Mouse (Mus musculus) embryonic facial prominence, embryonic 11.5 days (tissue): ENCODE data around the gene Prkcq. TPM values are rescaled to one million over a fixed set of nuclear protein-coding genes. Genes with fewer than 3 reads are reported as not detected.
A peak's percentile ranks its signal among the peaks of the same experiment; 100 is the strongest.

Experiments
- ATAC-seq: fragments of 200-750 bp; cut with Nextera tagmentation; replicated peaks from 2 replicates; pipeline ENCODE4 v1.8.0; 2017; ENCODE audit warnings: low read depth; ENCODE audit not compliant: insufficient number of reproducible peaks, low FRiP score, low TSS enrichment
- DNase-seq: peaks from one replicate; pipeline ENCODE4 v3.0.0-alpha.2; 2015; ENCODE audit warnings: low spot score
- H3K27ac ChIP-seq: fragments of 300-500 bp; sonication (generic); replicated peaks from 2 replicates; pipeline ENCODE4 v1.5.1; 2014; ENCODE audit warnings: mild to moderate bottlenecking, low read depth, low read length, control low read depth
- H3K27me3 ChIP-seq: fragments of 300-500 bp; sonication (generic); 2 replicates; pipeline ENCODE4 v1.6.1; 2014; ENCODE audit warnings: mild to moderate bottlenecking, low read length, moderate library complexity, mixed read lengths; ENCODE audit not compliant: control insufficient read depth, insufficient read depth
- H3K36me3 ChIP-seq: fragments of 300-500 bp; sonication (generic); replicated peaks from 2 replicates; pipeline ENCODE4 v1.6.1; 2014; ENCODE audit warnings: low read depth, mild to moderate bottlenecking, low read length, moderate library complexity, mixed read lengths; ENCODE audit not compliant: control insufficient read depth, insufficient read depth
- H3K4me1 ChIP-seq: fragments of 300-500 bp; sonication (generic); 2 replicates; pipeline ENCODE4 v1.6.1; 2014; ENCODE audit warnings: low read length, mixed read lengths; ENCODE audit not compliant: control insufficient read depth, insufficient read depth
- H3K4me2 ChIP-seq: fragments of 300-500 bp; sonication (generic); 2 replicates; pipeline ENCODE4 v1.6.1; 2014; ENCODE audit warnings: low read depth, mild to moderate bottlenecking, control low read depth, low read length, moderate library complexity
- H3K4me3 ChIP-seq: fragments of 300-500 bp; sonication (generic); 2 replicates; pipeline ENCODE4 v1.5.1; 2014; ENCODE audit warnings: low read depth, low read length, control low read depth
- H3K9ac ChIP-seq: fragments of 300-500 bp; sonication (generic); replicated peaks from 2 replicates; pipeline ENCODE4 v1.6.1; 2014; ENCODE audit warnings: mild to moderate bottlenecking, control low read depth, low read length
- H3K9me3 ChIP-seq: fragments of 300-500 bp; sonication (generic); replicated peaks from 2 replicates; pipeline ENCODE4 v1.6.1; 2016; ENCODE audit warnings: mild to moderate bottlenecking, low read length, inconsistent platforms, mixed read lengths; ENCODE audit not compliant: control insufficient read depth
- WGBS: fragments of 180-500 bp; shearing (Covaris S2); extraction: QIAGEN DNeasy Blood & Tissue Kit; methylation state at CpG from one replicate; pipeline ENCODE4 v1.1.7; 2014; 5-methylcytosine and 5-hydroxymethylcytosine counted together
- polyA plus RNA-seq: library from polyadenylated mRNA; unstranded; fragments of >200 nt; fragmentation: Nextera tagmentation; extraction: Ambion mirVana; gene quantifications from 2 replicates; pipeline ENCODE4 v1.2.1, GENCODE M21; 2014

The Prkcq gene
- polyA plus RNA-seq, 1 experiment from 2014 or later = 2.8 TPM

DNA sequence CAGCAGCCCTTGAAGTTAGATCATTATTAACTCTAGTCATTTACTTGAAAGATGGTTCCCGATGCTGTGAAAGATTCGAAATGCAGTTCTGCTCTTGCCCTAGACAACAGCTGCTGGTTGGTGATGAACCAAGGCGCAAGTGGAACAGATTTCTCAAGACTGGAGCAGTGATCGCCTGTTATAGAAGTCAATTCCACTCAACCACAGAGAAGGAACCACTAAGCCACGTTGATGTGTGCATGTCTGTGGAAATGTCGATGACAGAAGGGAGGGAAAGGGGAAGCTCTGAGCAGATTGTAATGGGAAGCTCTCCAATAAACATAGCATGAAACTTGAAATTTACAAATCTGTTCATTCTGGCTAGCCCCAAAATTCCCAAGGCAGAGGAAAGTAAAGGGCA is 128.5 kb downstream of the Prkcq start:
- no peak overlapping the region for H3K4me3 ChIP-seq
- DNase-seq (no peak), ATAC-seq (no peak)
- WGBS = 91% methylated on average over 6 of the region's 6 CpGs
- H3K9ac ChIP-seq = no peak overlapping the region
- H3K27ac ChIP-seq = no peak overlapping the region
- H3K36me3 ChIP-seq = no peaks in the 10 kb centered on the region
- H3K9me3 ChIP-seq = no peaks in the 10 kb centered on the region
- no peaks in the 10 kb centered on the region for H3K27me3 ChIP-seq
- H3K4me2 ChIP-seq = no peak overlapping the region
- H3K4me1 ChIP-seq = no peaks in the 10 kb centered on the region

DNA sequence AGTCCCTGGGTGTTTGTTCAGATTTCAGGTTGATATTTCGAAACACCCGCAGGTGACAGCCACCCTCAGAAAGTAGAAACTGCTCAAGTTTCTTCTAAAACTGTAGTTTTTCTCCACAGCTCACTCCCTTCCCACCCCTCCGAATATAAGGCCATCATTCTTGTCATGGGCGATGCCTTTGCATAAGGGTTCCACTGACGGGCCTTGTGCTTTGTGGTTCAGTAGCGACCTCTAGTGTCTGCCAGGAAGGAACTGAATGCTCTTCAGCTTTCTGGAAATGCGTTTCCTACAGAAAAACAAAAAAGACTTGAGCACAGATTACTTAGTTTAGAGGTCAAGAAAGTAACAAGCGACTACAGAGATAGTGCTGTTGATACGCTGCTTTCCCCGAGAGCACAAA is 148.3 kb downstream of the Prkcq start:
- H3K36me3 ChIP-seq = no peaks in the 10 kb centered on the region
- no peak overlapping the region for H3K9ac ChIP-seq
- 37% methylated on average over 10 of the region's 10 CpGs for WGBS
- H3K27me3 ChIP-seq = no peaks in the 10 kb centered on the region
- H3K4me1 ChIP-seq = no peaks in the 10 kb centered on the region
- no peak overlapping the region for H3K4me3 ChIP-seq
- H3K4me2 ChIP-seq = no peak overlapping the region
- H3K27ac ChIP-seq = no peak overlapping the region
- H3K9me3 ChIP-seq = no peaks in the 10 kb centered on the region
- ATAC-seq (no peak), DNase-seq (peak; percentile 73)

DNA sequence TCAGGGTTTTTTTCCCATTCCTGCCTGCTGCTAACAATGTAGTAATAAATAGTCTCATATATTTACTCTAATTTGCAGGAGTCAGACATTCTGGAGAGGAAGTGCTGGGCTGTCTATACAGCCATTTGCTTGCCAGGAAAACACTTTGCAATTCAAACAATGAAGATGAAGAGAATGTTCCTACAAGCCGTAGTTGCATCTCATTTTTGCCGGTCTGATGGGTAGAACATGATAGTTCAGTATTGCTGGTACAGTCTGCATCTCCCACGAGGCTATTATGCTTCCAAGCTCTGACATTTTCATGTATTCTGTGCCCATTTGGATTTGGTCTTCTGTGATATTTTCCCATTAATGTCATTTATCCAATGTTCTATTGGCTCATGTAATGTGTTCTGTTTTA is 150.5 kb downstream of the Prkcq start:
- WGBS = 84% methylated on average over 3 of the region's 3 CpGs
- no peak for DNase-seq
- Histone ChIP-seq H3K9ac (no peak overlapping the region), H3K9me3 (no peaks in the 10 kb centered on the region), H3K4me3 (no peak overlapping the region), H3K4me2 (no peak overlapping the region), H3K4me1 (no peaks in the 10 kb centered on the region), H3K27ac (no peak overlapping the region), H3K27me3 (no peaks in the 10 kb centered on the region), H3K36me3 (no peaks in the 10 kb centered on the region)
- no peak for ATAC-seq

DNA sequence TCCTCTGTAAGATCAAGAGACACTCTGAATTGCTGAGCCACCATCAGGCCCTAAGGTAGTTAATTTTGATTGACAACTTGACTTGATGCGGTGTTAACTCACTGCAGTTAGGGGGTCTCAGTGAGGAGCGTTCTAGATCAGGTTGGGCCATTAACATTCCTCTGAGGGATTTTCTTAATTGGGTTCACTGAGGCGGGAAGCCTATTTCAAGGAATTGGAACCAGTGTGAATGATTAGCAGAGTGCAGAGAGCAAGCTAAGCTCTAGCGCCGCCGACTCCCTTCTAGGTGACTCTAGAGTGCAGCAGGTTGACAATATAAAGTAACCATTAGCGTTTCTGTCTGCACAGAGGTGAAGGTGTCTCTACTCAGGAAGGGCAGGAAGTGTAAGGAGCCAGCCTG is 155.4 kb downstream of the Prkcq start:
- ATAC-seq (no peak), DNase-seq (no peak)
- H3K27ac ChIP-seq = no peak overlapping the region
- H3K4me3 ChIP-seq = no peak overlapping the region
- no peak overlapping the region for H3K4me2 ChIP-seq
- WGBS = 61% methylated on average over 7 of the region's 7 CpGs
- H3K36me3 ChIP-seq = no peaks in the 10 kb centered on the region
- no peaks in the 10 kb centered on the region for H3K4me1 ChIP-seq
- H3K9me3 ChIP-seq = no peaks in the 10 kb centered on the region
- H3K27me3 ChIP-seq = no peaks in the 10 kb centered on the region
- H3K9ac ChIP-seq = no peak overlapping the region

DNA sequence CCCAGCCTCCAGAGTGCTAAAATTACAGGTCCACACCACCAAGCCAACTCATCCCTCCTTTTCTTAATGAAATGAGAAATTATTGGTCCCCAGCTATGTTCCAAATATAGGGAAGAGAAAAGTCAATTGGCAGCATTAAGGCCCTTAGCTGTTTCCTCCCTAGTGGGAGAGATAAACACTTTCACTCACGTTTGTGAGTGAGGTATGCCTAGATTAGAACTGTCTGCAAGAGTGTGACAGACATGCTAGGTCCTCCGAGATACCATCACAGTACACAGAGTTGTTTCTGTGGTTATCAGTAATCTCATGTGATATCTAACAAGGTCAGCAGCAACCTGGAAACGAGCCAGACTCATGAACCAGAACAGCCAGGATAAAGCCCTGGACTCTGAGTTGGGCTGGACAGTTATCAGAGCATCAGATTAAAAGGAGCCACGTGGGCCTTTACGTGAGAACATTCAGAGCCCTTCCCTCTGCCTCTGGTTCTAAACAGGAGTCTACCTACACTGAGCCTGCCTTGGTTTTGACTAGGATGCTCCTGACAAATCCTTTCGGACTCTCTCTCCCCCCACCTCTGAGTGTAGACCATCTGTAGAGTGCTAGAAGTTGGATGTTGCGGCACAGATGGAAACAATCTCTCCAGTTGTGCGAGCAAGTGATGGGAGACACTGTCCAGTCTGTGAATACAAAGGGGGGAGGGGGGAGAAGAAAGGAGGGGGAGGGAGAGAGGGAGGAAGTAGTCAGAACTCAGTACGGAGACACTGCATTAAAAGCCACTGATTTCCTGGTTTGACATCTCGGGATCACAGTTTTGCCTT is 157.7 kb downstream of the Prkcq start:
- H3K36me3 ChIP-seq = no peaks in the 10 kb centered on the region
- H3K9ac ChIP-seq = no peak overlapping the region
- H3K9me3 ChIP-seq = no peaks in the 10 kb centered on the region
- no peak overlapping the region for H3K27ac ChIP-seq
- H3K4me3 ChIP-seq = no peak overlapping the region
- no peak for ATAC-seq
- H3K4me2 ChIP-seq = no peak overlapping the region
- peak; percentile 15 for DNase-seq
- H3K4me1 ChIP-seq = no peaks in the 10 kb centered on the region; the same call in 1 of the 2 replicates
- WGBS = 48% methylated on average over 10 of the region's 10 CpGs
- H3K27me3 ChIP-seq = no peaks in the 10 kb centered on the region

DNA sequence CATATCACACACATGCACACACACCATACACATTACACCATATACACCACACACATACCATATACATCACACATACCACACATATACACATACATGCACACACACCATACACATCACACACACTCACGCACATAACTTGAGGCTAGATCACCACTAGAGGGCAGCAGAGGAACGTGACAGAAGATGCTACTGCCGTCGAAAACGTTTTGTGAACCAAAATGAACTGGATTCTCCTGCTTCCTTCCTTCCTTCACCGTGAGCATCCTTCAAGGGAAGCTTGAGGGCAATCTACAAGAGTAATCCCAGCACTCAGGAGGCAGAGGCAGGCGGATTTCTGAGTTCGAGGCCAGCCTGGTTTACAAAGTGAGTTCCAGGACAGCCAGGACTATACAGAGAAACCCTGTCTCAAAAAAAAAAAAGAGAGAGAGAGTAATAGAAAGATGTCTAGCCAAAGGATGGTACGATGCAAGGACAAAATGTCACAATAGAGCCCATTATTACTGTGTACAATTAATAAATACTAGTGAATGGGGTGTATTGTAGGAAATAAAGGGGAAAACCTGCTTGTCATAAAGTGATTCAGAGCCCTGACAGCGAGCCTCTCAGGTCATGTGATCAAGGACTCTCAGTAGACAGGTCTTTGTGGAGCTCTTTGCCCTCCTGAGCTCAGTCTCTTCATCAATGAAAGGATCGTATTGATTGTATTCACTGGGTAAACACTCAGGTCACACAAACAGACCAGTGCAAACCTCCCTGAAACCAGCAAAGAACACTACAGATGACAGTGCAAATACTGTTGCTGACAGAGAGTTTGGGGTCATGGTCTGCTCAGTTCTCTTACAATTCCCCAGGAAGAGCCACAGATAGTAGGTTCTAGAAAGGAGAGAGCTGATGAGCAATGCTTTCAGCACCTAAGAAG is 159.9 kb downstream of the Prkcq start:
- H3K4me3 ChIP-seq = no peak overlapping the region
- no peaks in the 10 kb centered on the region for H3K27me3 ChIP-seq
- no peaks in the 10 kb centered on the region for H3K9me3 ChIP-seq
- no peak overlapping the region for H3K9ac ChIP-seq
- H3K4me2 ChIP-seq = no peak overlapping the region
- DNase-seq (peak; percentile 94), ATAC-seq (peak; percentile 75)
- no peak overlapping the region for H3K27ac ChIP-seq
- H3K36me3 ChIP-seq = no peaks in the 10 kb centered on the region
- WGBS = 30% methylated on average over 11 of the region's 11 CpGs
- H3K4me1 ChIP-seq = no peaks in the 10 kb centered on the region; the same call in 1 of the 2 replicates

DNA sequence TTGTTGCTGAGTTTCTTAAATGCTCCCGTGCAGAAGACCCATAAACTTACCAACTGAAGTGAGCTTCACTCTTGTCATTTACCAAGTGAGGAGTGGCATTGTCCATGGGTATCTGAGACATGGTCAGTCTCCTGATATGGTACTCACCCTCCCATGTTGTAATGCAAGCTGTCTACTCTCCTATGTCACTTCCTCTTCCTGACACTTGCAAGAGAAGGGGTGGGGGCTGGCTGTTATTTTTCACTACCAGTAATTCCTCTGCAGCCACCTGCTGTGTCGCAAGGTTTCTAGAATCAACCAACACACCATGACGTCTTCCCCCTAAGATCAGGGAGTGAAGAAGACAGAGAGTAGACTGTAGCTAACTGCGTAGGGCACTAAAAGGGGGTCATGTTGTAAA is 160.6 kb downstream of the Prkcq start:
- no peak overlapping the region for H3K27ac ChIP-seq
- no peak overlapping the region for H3K4me3 ChIP-seq
- no peak overlapping the region for H3K9ac ChIP-seq
- H3K9me3 ChIP-seq = no peaks in the 10 kb centered on the region
- H3K27me3 ChIP-seq = no peaks in the 10 kb centered on the region
- H3K4me1 ChIP-seq = no peaks in the 10 kb centered on the region; the same call in 1 of the 2 replicates
- DNase-seq (no peak), ATAC-seq (no peak)
- WGBS = 83% methylated on average over 4 of the region's 4 CpGs
- H3K4me2 ChIP-seq = no peak overlapping the region
- H3K36me3 ChIP-seq = no peaks in the 10 kb centered on the region
